Mouse (Mus musculus) MEL (cell line): ENCODE data around the gene Eng. TPM values are rescaled to one million over a fixed set of nuclear protein-coding genes. Genes with fewer than 3 reads are reported as not detected.

ENCODE experiments used
- DNase-seq: peaks from one replicate; pipeline ENCODE4 v3.0.0; 2011; ENCODE audit warnings: low read depth, low spot score
- H3K27ac ChIP-seq: 2 replicates; pipeline ENCODE4 v1.5.1; 2012; ENCODE audit warnings: low read depth, mild to moderate bottlenecking, control low read depth, low read length, moderate library complexity; ENCODE audit not compliant: control insufficient read depth
- H3K27me3 ChIP-seq, 2 experiments: fragments of 150-350 bp in 1 of 2; sonication (generic) in 1 of 2; 2 replicates each; pipeline ENCODE4 v1.6.1; 2012; ENCODE audit warnings: low read length in 2 of 2, mild to moderate bottlenecking in 2 of 2, improper control_type of control experiment in 1 of 2, moderate library complexity in 1 of 2; ENCODE audit not compliant: insufficient read depth in 2 of 2, control insufficient read depth in 1 of 2
- H3K36me3 ChIP-seq, 2 experiments: 2 replicates each; pipeline ENCODE4 v1.6.1; 2012 to 2014; ENCODE audit warnings: low read length in 2 of 2, improper control_type of control experiment in 1 of 2, inconsistent platforms in 1 of 2, mild to moderate bottlenecking in 1 of 2; ENCODE audit not compliant: insufficient read depth in 2 of 2, control insufficient read depth in 1 of 2
- H3K4me1 ChIP-seq, 2 experiments: fragments of 150-350 bp in 1 of 2; sonication (generic) in 1 of 2; 2 replicates each; pipeline ENCODE4 v1.6.1; 2012; ENCODE audit warnings: low read length in 2 of 2, improper control_type of control experiment in 1 of 2, mild to moderate bottlenecking in 1 of 2; ENCODE audit not compliant: insufficient read depth in 2 of 2, control insufficient read depth in 1 of 2
- H3K4me3 ChIP-seq, 2 experiments: fragments of 150-350 bp in 1 of 2; sonication (generic) in 1 of 2; 2 replicates each; pipeline ENCODE4 v1.5.1; 2012; ENCODE audit warnings: low read depth in 2 of 2, low read length in 2 of 2, mild to moderate bottlenecking in 2 of 2, moderate library complexity in 2 of 2, control low read depth in 1 of 2, improper control_type of control experiment in 1 of 2; ENCODE audit not compliant: control insufficient read depth in 1 of 2, insufficient read depth in 1 of 2
- H3K79me2 ChIP-seq: 2 replicates; pipeline ENCODE4 v1.6.1; 2012; ENCODE audit warnings: mild to moderate bottlenecking, low read length, moderate library complexity; ENCODE audit not compliant: control insufficient read depth, poor library complexity, insufficient read depth
- H3K9ac ChIP-seq: 2 replicates; pipeline ENCODE4 v1.6.1; 2012; ENCODE audit warnings: low read depth, mild to moderate bottlenecking, control low read depth, low read length, moderate library complexity; ENCODE audit not compliant: control insufficient read depth, poor library complexity, severe bottlenecking
- H3K9me3 ChIP-seq: fragments of 150-350 bp; sonication (generic); replicated peaks from 2 replicates; pipeline ENCODE4 v1.6.1; 2012; ENCODE audit warnings: mild to moderate bottlenecking, low read length, improper control_type of control experiment, moderate library complexity; ENCODE audit not compliant: insufficient read depth
- ELF1 ChIP-seq: IDR thresholded peaks from 2 replicates; pipeline ENCODE4 v1.6.1; 2014; ENCODE audit warnings: low read depth, mild to moderate bottlenecking, inconsistent platforms, low read length, improper control_type of control experiment, moderate library complexity
- EP300 ChIP-seq, 2 experiments: IDR thresholded peaks; 2 replicates each; pipeline ENCODE4 v1.6.1; 2011; ENCODE audit warnings: improper control_type of control experiment in 2 of 2, low read length in 2 of 2, low read depth in 1 of 2, mild to moderate bottlenecking in 1 of 2
- GABPA ChIP-seq: IDR thresholded peaks from 2 replicates; pipeline ENCODE4 v1.6.1; 2012; ENCODE audit warnings: low read depth, mild to moderate bottlenecking, inconsistent platforms, low read length, improper control_type of control experiment, moderate library complexity
- GATA1 ChIP-seq: IDR thresholded peaks from 2 replicates; pipeline ENCODE4 v1.6.1; 2011; ENCODE audit warnings: low read depth, low read length, improper control_type of control experiment
- HCFC1 ChIP-seq: IDR thresholded peaks from 2 replicates; pipeline ENCODE4 v1.6.1; 2012; ENCODE audit warnings: low read depth, mild to moderate bottlenecking, inconsistent platforms, low read length, improper control_type of control experiment, moderate library complexity
- MAFK ChIP-seq: IDR thresholded peaks from 2 replicates; pipeline ENCODE4 v1.6.1; 2011; ENCODE audit warnings: low read depth, mild to moderate bottlenecking, low read length, improper control_type of control experiment, borderline replicate concordance
- MAX ChIP-seq: IDR thresholded peaks from 2 replicates; pipeline ENCODE4 v1.6.1; 2011; ENCODE audit warnings: low read length, improper control_type of control experiment
- MEF2A ChIP-seq: IDR thresholded peaks from 2 replicates; pipeline ENCODE4 v1.6.1; 2014; ENCODE audit warnings: low read depth, mild to moderate bottlenecking, inconsistent platforms, low read length, improper control_type of control experiment; ENCODE audit not compliant: poor library complexity, insufficient replicate concordance, severe bottlenecking; ENCODE audit errors: extremely low read depth
- MXI1 ChIP-seq: IDR thresholded peaks from 2 replicates; pipeline ENCODE4 v1.6.1; 2011; ENCODE audit warnings: mild to moderate bottlenecking, low read depth, low read length, improper control_type of control experiment
- MYB ChIP-seq: IDR thresholded peaks from 2 replicates; pipeline ENCODE4 v1.6.1; 2011; ENCODE audit warnings: mild to moderate bottlenecking, low read depth, low read length, improper control_type of control experiment
- MYC ChIP-seq: IDR thresholded peaks from 2 replicates; pipeline ENCODE4 v1.6.1; 2011; ENCODE audit warnings: low read depth, mild to moderate bottlenecking, low read length, improper control_type of control experiment, moderate library complexity
- NELFE ChIP-seq: IDR thresholded peaks from 2 replicates; pipeline ENCODE4 v1.6.1; 2011; ENCODE audit warnings: low read depth, low read length, improper control_type of control experiment
- RAD21 ChIP-seq: IDR thresholded peaks from 2 replicates; pipeline ENCODE4 v1.6.1; 2011; ENCODE audit warnings: mild to moderate bottlenecking, low read depth, low read length, improper control_type of control experiment
- RCOR1 ChIP-seq: IDR thresholded peaks from 2 replicates; pipeline ENCODE4 v1.6.1; 2012; ENCODE audit warnings: low read depth, mild to moderate bottlenecking, inconsistent platforms, low read length, improper control_type of control experiment
- SIN3A ChIP-seq: IDR thresholded peaks from 2 replicates; pipeline ENCODE4 v1.6.1; 2012; ENCODE audit warnings: low read length, improper control_type of control experiment, inconsistent platforms
- SMC3 ChIP-seq: IDR thresholded peaks from 2 replicates; pipeline ENCODE4 v1.6.1; 2011; ENCODE audit warnings: low read depth, low read length, improper control_type of control experiment
- TBP ChIP-seq: IDR thresholded peaks from 2 replicates; pipeline ENCODE4 v1.8.0; 2011; ENCODE audit warnings: low read depth, low read length, improper control_type of control experiment
- TCF12 ChIP-seq: IDR thresholded peaks from 2 replicates; pipeline ENCODE4 v1.6.1; 2014; ENCODE audit warnings: low read depth, mild to moderate bottlenecking, inconsistent platforms, low read length, improper control_type of control experiment, moderate library complexity
- UBTF ChIP-seq: IDR thresholded peaks from 2 replicates; pipeline ENCODE4 v1.6.1; 2012; ENCODE audit warnings: low read depth, mild to moderate bottlenecking, inconsistent platforms, low read length, improper control_type of control experiment, moderate library complexity, borderline replicate concordance; ENCODE audit not compliant: insufficient read depth
- USF1 ChIP-seq: IDR thresholded peaks from 2 replicates; pipeline ENCODE4 v1.6.1; 2014; ENCODE audit warnings: low read depth, mild to moderate bottlenecking, inconsistent platforms, low read length, improper control_type of control experiment, moderate library complexity
- USF2 ChIP-seq, 2 experiments: IDR thresholded peaks; 2 replicates each; pipeline ENCODE4 v1.6.1; 2011 to 2012; ENCODE audit warnings: improper control_type of control experiment in 2 of 2, low read length in 2 of 2, borderline replicate concordance in 1 of 2, inconsistent platforms in 1 of 2, low read depth in 1 of 2, mild to moderate bottlenecking in 1 of 2; ENCODE audit not compliant: insufficient read depth in 1 of 2
- ZKSCAN1 ChIP-seq: IDR thresholded peaks from 2 replicates; pipeline ENCODE4 v1.6.1; 2012; ENCODE audit warnings: low read depth, mild to moderate bottlenecking, inconsistent platforms, low read length, improper control_type of control experiment, moderate library complexity
- ZNF384 ChIP-seq: IDR thresholded peaks from 2 replicates; pipeline ENCODE4 v1.6.1; 2012; ENCODE audit warnings: low read depth, mild to moderate bottlenecking, inconsistent platforms, low read length, improper control_type of control experiment
- polyA plus RNA-seq, 2 experiments: library from polyadenylated mRNA; stranded (reverse) in 1 of 2; unstranded in 1 of 2; fragments of >175 nt in 1 of 2; fragments of >200 nt in 1 of 2; gene quantifications; 2 replicates each; pipeline versions ENCODE4 v1.2.1 to v1.2.4; 2012; ENCODE audit warnings: low replicate concordance in 2 of 2, low read depth in 1 of 2; ENCODE audit not compliant: insufficient read length in 2 of 2, insufficient read depth in 1 of 2, missing spikeins in 1 of 2
- total RNA-seq: library from RNA; depleted of rRNA; stranded (reverse); fragments of 300-350 nt; gene quantifications from 2 replicates; pipeline ENCODE4 v1.2.3, GENCODE M21; 2012

Eng gene
- total and polyA plus RNA-seq, 3 experiments, result 0.73 to 1.0 TPM; not detected in 1

DNA sequence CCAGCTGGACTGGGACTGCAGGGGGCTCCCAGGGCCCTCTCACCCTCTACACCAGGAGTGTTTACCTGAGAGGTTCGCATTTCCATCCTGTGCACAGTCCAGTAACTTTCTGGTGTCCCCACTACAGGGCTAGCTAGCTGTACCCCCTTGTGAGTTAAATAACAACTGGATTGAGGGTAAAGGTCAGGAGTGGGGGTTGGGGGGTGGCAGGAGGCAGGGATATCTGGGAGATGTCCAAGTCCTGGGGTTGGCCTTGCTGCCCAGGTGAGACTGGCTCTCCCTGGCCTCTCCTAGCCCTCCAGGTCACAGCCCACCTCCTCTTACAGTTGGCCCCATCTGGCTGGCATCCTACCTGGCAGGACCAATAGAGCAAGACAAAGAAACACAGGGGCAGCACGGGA is 57.6 kb downstream of the Eng start, which contains the start of gene Fpgs:
TSS of gene Fpgs (minus strand) at position 125 of the 401 bp plus-strand sequence.
- H3K9me3 ChIP-seq, result no peaks in the 10 kb centered on the region
- no peaks in the 10 kb centered on the region for H3K27me3 ChIP-seq
- H3K4me1 ChIP-seq, result no peaks in the 10 kb centered on the region
- H3K9ac ChIP-seq, result no peak within 1 kb of the TSS
- H3K27ac ChIP-seq, result no peak within 1 kb of the TSS
- peaks cover 2 to 9% of the 10 kb centered on the region in 2 experiments; a peak in 3 of 4 replicates for H3K36me3 ChIP-seq
- peaks cover 6% of the 10 kb centered on the region for H3K79me2 ChIP-seq
- no peak within 1 kb of the TSS for H3K4me3 ChIP-seq
- DNase-seq, result no peak
- TF ChIP-seq MYC, result no peak
- no peak for TF ChIP-seq MAX
- TF ChIP-seq EP300 (IDR thresholded peaks at IDR 0.05; ENCODE audit: low read depth in 1 of 2, low read length in 2 of 2), result no peak
- TF ChIP-seq UBTF, result no peak
- no peak for TF ChIP-seq USF2 (IDR thresholded peaks at IDR 0.05; ENCODE audit: borderline replicate concordance in 1 of 2, insufficient read depth in 1 of 2, low read depth in 1 of 2, low read length in 2 of 2)
- no peak for TF ChIP-seq MYB
- no peak for TF ChIP-seq USF1
- TF ChIP-seq SIN3A, result no peak
- TF ChIP-seq SMC3, result no peak
- no peak for TF ChIP-seq ELF1
- TF ChIP-seq MEF2A, result no peak
- no peak for TF ChIP-seq TBP
- no peak for TF ChIP-seq TCF12

- Histone ChIP-seq H3K79me2 (peaks cover 13% of the 10 kb centered on the region), H3K27me3 (no peaks in the 10 kb centered on the region), H3K4me3 (no peak overlapping the region), H3K27ac (no peak overlapping the region), H3K36me3 (peaks cover 6 to 12% of the 10 kb centered on the region in 2 experiments), H3K9me3 (no peaks in the 10 kb centered on the region), H3K4me1 (peaks cover 1 to 4% of the 10 kb centered on the region in 2 experiments), H3K9ac (no peak overlapping the region)
- no peak for DNase-seq
- TF ChIP-seq MXI1, result no peak
- TF ChIP-seq MAX, result no peak
- no peak for TF ChIP-seq SMC3
- TF ChIP-seq TCF12, result no peak
- no peak for TF ChIP-seq USF2 (IDR thresholded peaks at IDR 0.05; ENCODE audit: borderline replicate concordance in 1 of 2, insufficient read depth in 1 of 2, low read depth in 1 of 2, low read length in 2 of 2)
These were observed 58.6 kb downstream of the Eng start for GRCm38 (mm10) chr2:32705018-32705417.

- H3K9ac ChIP-seq, result no peak overlapping the region
- no peaks in the 10 kb centered on the region for H3K9me3 ChIP-seq
- no peak for DNase-seq
- no peak overlapping the region for H3K27ac ChIP-seq
- peaks cover 26% of the 10 kb centered on the region for H3K79me2 ChIP-seq
- no peak for TF ChIP-seq GABPA
- no peak for TF ChIP-seq RCOR1
- no peak for TF ChIP-seq ZNF384
- TF ChIP-seq TCF12, result no peak
- TF ChIP-seq SIN3A, result no peak
- no peak for TF ChIP-seq UBTF
- TF ChIP-seq RAD21, result no peak
- no peak for TF ChIP-seq HCFC1
- TF ChIP-seq GATA1, result no peak
- no peak for TF ChIP-seq USF1
- no peak for TF ChIP-seq MEF2A
- no peak for TF ChIP-seq NELFE
- no peak for TF ChIP-seq SMC3
- TF ChIP-seq MAFK, result no peak
- TF ChIP-seq ZKSCAN1, result no peak
- H3K27me3 ChIP-seq, result no peaks in the 10 kb centered on the region
- peaks cover 14 to 15% of the 10 kb centered on the region in 2 experiments for H3K4me1 ChIP-seq
- peaks cover 14 to 22% of the 10 kb centered on the region in 2 experiments for H3K36me3 ChIP-seq
- H3K4me3 ChIP-seq, result no peak overlapping the region
These were observed 60.6 kb downstream of the Eng start for GRCm38 (mm10) chr2:32706971-32707370.
